Mouse (Mus musculus) urinary bladder, postnatal 10 days (tissue): Measurements from ENCODE around the gene Tns1.

Source experiments
- DNase-seq: peaks from one replicate; pipeline ENCODE4 v3.0.0; 2022; ENCODE audit warnings: low spot score

Gene Tns1

DNA sequence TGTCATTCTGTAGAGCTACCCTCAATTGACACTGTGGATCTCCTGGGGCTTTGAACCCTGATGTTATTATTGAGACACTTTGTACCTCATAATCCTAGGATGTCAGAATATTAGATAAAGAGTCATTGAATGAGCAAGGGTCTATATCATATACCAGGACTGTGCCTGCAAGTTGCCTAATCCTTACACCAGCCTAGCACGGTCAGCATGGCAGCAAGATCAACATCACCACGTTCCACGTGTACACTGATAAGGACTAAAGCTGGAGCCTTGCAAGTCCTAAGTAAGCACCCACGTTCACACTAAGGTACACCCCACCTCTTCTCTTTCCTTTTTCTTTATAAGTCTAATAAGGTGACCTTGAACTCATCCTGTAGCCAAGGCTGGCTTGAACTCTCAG, 65.5 kb downstream of the Tns1 start:
- no peak for DNase-seq

DNA sequence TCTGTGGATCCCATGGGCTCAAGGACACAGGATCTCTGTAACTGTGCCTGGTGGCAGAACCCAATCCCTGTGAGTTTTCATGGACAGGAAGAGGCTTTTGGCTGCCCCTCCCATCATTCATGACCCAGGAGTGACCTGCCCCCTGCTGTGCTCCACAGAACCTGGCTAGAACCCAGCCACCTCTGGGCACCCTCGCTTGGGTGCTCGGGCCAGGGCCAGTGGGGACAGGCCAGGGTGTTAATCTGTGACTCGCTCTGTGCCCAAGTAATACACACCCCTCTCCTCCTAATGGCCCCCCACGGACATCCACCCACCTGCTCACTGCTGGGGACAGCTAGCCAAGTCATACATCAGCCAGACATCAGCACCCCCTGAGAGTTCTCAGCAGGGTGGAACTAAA, 65.9 kb downstream of the Tns1 start:
- DNase-seq = no peak

DNA sequence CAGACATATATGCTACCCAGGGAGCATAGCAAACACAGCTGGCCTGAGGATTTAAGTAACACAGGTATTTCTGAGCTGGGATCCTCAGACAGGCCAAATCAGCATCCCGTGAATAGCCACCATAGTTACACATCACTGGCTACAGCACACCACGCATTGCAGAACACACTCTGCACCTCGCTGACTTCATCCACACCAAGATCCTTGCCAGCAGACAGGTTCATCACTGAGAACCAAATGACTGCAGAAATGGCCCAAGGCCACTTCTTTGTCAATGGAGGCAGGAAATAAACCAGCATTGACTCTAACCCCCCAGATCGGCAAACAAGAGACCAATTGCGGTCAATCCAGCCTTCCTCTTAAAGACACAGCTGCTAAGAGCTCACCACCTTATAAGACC, 66.7 kb downstream of the Tns1 start:
- no peak for DNase-seq

DNA sequence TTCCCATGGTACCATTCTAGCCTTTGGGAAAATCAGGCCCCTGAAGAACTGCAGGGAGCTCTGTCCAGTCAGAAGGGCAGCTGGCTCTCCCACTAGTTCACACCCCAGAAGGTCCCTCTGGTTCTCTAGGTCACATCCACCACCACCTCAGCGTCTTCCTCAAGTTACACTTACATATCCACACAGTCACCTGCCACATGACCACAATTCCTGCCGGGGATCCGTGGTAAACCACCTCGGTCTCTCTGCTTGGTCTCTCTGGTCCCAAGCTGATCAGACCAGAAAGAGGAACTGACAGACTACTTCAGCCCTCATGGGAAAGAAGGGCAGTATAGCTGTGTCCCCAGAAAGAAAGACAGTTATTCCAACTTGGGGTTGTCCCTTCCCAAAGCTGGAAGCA, 68.7 kb downstream of the Tns1 start:
- no peak for DNase-seq

DNA sequence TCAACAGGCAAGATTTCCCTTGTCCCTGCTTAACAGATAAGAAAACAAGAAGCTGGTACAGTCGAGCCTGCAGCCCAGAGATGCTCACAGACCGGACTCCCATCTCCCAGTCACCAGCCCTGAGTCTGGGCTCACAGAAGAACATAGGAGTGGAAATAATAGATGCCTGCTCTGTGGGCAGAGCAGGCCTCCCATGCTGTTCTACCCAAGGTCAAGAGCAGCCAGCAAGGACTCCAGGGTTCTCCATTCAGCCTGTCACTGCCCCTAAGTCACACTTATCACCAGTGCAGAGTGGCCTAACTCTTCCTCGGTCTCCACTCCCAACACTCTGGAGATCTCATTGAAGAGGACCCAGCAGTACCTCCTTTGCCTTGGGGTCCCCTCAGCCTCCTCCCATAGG, 69.8 kb downstream of the Tns1 start:
- DNase-seq = no peak

DNA sequence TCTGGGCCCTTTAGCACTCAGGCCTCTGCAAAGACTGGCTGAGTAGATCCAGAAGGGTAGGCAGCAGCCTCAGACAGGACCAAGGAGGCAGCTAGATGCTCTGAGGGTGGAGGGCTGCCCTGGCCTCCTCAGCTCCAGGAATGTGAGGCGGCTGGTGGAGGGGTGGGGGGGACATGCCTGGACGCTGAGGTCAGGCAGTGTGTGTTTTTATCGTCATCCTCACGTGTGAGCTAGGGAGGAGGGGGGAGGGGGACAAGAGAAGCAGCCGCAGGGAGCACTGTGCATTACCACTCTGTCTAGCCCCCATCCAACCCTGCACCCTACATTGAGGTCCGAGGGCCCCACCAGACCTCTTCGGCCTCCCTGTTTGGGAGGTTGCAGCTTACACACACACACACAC, 70.2 kb downstream of the Tns1 start:
- DNase-seq = no peak

DNA sequence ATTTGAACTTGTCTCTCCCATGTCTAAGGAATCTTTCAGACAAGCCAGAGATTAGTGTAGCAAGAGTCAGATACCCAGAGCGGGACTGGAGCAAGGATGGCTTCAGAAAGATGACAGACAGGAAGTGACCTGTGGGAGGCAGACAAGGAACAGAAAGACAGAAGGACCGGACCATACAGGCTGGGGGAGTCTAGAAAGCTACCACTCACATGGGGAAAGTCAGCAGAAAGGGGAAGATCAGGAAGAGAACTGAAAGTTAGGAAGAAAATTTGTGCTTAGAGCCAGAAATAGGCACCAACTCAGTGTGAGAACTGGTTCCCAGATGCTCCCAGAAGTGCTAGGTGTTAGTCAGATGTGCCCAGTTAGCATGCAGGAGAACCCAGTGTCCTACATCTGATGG, 71.2 kb downstream of the Tns1 start:
- no peak for DNase-seq

DNA sequence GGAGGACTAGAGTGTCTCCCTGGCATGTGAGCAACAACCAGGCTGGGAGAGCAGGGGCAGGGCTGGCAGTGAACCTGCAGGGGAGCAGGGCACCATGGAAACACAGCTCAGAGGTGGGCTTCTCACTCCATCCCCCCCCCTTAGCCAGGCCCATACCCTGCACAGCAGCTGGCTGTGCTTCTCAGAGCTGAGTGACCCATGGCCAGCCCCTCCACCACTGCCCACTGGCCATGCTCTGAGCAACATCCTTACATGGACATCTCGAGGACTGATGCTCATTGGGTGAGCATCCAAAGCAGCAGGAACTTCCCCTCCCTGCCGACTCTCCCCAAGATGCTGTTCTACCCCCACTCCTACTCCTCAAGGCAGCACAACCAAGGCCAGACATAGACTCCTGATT, 72.9 kb downstream of the Tns1 start:
- no peak for DNase-seq

DNA sequence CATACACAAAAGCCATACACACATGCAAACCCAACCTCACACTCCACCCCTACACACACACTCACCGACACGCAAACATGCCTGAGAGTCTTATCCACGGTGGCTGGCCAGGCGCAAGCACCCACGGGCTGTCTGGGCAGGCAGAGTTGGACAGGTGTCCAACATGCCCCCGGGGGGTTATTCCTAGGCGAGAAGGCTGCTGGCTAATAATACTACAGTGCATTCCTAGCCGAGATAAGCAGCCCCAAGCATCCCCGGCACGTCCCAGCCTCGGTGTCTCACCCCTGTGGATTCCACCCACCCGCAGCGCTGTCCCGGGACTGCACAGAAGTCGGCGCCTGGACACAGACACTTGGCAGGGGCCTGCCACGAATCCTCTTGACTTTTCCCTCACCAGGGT, 74.8 kb downstream of the Tns1 start:
- DNase-seq = no peak

DNA sequence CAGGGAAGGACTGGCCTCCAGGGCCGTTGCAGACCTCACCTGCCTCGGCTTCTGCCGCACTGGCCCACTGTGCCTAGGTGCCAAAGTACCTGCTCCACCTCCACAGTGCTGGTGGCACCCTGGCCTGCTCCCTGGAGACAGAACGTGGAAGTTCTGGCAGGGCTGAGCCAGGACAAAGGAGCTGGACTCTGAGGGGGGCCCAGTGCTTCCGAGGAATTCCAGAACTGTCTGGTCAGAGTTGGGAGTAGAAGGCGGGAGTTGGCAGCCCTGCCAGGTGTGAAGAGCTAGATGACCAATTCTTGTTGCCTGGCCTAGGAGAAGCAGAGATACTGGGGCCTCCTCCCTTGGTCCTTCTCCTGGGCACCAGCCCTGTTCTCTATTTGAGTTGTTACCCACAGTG, 76.5 kb downstream of the Tns1 start:
- DNase-seq = no peak

DNA sequence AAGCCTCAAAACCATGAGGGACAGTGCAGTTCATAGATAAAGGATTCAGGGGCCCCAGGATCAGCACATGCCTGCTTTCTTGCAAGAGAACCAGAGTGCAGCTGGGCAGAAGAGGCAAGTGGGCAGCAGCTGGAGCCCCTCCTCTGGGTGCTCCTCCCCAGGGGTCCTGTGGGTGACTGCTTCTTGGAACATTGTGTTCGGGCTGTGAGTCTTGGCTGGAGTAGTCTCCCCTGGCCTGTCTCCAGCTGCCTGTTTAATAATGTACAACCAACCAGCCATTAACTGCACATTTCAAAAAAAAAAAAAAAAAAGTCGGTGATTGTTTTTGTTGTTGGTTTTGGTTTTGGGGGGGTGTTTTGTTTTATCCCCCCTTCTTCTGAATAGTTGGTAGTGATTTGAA, 76.9 kb downstream of the Tns1 start:
- DNase-seq = no peak

DNA sequence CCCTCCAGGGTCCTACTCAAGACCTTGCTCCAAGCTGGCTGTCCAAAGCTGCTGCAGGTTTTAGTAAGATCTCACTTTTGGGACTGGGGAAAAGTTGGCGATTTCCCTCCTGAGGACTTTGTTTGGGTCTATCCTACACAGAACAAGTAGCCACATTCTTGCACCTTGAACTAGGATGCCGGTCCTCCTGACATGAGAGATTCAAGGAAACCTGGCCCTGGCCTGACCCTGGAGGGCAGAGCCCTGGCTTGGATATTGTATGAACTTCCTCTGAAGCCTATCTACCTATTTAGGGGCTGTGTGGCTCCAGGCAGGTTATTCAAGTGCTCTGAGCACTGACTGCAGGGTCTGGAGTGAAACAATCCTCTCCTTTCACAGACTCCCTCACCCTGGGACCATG, 79.2 kb downstream of the Tns1 start:
- DNase-seq = no peak

DNA sequence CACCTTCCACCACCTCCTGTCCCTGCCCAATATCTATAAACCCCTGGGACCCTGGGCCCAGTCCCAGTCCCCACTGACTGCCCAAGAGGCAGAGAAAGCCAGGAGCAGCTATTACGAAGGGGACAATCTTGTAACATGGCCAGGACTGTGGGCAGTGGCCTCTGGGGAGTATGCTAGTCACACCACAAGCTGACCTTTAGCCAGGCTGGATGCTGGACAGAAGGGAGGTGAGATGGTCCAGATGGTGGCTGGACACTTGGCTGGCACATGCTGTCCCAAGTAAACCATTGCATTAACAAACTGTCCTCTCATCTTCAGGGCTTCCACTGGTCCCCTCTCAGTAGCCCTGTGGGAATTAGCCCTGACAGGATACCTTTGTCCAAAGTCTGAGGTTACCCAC, 79.8 kb downstream of the Tns1 start:
- no peak for DNase-seq

DNA sequence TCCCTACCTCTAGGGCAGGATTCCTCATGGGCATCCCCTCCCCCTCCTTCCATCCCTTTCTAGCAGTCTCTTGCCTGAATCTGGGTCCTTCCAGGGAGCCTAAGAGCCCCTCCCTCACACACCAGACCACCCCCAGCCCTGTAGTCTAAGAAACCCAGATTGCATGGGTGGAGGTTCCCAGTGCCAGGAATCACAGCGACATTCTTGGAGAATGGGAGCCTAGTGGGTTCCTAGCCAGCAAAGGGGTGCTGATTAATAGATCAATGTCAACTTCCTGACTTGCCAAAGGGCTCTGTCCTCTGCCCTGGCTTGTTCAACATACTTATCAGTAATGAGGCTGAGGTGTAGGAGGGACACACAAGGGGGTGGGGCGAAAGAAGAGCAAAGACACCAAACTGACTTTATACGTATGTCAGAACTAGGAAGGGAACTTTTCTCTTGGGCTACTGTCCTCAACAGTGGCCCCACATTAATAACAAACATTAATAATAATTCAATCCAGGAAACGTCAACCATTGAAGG, 80.6 kb downstream of the Tns1 start:
- DNase-seq = no peak

DNA sequence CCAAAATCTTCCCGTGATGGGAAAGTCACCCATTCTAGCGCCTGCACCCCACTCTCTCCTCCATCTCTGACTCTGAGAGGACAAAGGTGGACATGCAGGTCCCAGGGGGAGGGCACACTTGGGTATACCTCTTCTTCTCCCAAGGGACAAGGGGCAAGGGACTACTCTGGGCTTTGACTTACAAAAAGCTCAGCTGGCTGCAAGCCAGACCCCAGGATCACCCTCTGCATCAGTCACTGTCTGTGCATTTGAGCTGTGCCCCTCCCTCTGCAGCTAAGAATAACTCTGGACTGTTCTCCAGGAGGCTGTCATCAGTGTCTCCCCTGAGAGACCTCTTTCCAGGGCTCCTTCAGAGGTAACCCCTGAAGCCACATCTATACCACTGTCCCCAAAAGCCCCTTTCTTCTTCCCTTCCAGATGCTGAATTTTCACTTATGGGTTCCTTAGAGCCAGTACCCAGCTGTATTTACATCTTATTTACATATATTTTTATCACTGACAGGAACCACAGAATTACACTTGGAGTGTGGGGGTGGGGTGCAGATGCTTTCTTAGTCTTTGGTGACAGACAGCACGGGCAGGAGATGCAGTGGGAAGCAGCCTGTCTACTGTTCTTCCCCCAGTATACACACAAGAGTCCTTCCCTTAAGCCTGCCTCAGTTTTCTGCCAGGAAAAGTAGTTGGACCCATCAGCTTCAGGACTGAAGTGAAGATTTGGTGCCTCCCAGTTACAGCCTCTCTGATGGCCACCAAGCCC, 81.4 kb downstream of the Tns1 start:
- DNase-seq = no peak

DNA sequence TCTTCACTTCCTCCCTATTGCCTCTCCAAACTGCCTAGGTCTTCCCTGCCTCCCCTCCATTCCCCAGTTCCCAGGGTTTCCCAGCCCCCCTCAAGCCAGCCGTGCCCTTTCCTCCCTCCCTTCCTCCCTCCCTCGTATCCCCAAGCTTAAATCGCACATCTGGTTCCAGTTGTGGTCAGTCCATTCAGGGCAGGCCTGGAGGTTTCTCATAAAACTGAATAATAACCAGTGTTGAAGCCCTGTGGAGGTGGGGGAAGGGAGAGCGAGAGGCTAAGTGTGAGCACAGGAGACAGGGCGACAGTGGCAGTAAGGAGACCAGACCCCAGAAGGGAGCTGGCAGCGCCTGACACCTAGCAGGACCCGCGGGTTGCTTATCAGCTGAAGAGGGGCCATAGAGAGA, 82.6 kb downstream of the Tns1 start:
- DNase-seq = no peak

DNA sequence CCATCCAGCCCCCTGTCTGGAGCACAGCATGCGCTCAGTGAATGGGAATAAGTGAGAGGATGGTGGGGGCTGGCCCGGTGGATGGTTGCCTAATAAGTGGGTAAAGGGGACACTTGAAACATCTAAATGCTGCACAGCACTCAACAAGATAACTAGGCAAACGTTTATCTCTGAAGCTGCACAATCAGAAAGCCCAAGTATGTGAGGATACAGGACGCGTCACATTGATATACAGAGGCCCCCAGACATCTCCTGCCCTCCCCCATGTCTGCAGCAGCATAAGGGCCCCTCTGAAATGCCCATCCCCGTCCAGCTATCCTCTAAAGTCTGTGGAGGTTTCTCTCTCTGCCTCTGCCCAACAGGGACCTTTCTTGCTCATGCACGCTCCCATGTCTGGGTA, 83.1 kb downstream of the Tns1 start:
- no peak for DNase-seq

DNA sequence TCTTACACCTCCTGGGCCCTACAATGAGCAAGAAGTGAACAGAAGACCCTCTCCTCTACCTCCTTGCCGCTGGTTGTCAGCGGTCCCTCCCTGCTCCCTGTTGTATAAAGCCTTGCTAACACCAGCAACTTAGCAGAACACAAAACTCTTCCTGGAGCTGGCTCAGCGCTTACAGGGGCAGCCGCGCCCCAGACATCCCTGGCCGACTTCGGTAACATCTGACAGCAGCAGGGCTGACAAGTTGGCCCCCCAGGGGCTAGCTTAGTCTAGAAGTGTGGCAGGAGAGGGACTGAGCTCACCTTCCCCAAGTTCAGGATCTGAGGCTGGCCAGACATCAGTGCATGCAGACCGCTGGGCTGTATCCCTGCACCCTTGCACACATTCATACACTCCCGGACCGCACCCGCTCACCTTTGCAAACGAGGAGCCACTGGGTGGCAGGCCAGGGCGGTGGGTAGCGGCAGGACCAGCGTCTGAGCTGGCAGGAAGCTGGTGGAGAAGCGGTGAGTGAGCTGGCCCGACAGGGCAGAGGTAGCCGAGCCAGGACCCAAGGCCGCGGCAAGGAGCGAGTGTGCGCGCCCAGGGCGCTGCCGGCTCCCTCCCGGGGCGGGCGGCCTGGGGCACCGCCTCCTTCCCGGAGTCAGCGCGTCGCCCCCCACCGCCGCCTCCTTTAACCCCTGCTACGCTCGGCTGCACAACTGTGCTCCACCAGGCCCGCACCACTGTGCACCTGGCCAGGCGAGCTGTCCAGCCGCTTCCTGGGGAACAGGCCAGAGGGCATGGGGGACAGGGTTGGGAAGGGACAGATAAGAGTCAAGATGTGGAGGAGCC, 87.5 kb downstream of the Tns1 start:
- no peak for DNase-seq

DNA sequence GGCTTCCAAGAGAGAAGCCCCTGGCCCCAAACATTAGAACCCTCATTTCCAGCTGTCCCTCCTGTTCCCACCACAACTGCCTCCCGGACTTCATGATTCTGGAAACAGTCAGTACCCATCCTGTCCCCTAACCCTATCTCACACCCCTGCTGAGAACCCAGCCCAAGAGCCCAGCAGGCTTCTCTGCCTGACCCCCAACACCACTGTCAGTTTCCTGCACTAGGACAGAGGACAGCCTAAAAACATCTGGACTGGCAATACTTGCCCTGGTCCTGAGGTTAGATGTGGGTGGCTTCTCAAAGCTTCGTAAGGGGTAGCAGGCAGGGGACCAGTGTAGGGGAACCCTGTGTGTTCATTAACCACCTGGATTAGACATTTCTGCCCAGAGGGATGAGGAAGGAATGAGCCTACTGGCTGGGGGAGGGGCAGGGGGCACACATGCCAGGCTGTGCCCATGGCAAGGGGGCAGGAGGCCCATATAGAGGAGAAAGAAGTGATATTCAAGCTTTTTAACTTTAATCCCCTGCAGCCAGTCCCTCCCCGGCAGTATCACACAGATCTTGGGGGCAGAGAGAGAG, 88.2 kb downstream of the Tns1 start:
- DNase-seq = no peak

DNA sequence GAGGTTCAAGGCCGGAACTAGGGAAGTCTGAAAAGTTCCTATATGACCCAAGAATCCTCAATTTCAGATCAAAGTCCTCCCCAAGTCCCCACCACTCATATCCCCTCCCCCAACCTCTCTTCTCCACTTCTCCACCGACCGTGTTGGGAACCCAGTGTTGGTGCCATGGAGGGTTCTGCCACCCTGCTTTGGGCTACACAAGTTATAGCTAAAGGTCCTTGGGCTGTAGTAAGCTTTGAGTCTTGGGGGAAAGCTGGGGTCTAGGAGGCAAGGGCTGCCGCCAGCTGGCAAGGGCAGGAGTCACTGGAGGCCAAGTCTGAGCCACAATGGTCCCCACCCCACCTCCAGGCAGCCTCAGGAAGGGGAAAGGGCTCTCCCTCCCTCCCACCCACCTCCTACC, 88.8 kb downstream of the Tns1 start:
- DNase-seq = no peak

DNA sequence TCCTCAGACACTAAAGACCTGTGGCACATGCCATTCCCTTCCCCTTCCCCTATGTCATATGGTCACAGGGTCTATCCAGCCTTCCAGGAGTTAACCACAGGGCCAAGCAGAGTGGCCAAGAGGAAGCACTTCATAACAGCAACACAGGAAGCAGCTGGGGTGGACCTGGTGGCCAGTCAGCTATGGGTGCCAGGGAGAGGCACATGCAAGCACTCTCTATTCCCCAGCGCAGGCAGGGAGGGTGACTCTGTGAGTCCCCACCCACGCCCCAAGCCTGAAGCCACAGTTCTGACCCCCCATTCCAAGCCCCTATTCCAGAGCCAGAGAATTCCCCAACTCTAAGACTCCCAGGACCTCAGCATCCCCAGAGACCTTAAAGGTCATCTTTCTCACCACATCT, 89.5 kb downstream of the Tns1 start:
- DNase-seq = no peak

DNA sequence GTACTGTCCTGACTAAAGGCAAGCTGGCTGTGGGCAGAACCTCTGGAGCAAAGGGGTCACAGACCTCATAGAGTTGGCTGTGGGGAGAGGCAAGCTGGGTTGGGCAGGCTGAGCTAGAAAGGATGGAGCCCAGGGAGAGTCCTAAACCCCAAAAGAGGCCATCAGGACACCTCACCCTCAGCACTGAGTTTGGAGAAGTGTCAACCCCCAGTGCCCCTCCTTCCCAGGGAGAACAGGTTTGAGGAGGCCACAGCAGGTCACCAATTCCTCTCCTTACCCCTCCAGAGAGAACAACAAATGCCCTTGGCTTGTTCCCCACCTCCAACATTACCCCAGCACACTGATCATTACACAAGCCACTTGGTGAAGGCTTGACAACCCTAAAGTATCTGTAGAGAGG, 90.0 kb downstream of the Tns1 start:
- no peak for DNase-seq

DNA sequence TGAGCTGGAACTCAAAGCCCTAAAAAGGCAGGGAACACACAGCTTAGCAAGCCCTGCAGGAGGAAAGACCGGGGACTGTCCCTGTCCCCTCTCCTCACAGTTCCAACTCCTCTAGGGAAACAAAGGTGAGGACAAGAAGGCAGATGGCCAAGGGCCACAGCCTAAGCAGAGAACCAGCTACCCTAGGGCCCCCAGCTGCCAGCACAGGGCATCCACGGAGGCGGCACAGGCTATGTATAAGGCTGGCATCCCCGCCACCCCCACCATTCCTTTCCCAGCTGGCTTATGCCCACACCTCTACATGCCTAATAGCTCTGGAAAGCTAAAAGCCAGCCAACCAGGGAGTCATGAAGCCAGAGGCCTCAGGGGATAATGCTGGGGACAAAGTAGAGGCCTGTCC, 90.8 kb downstream of the Tns1 start:
- no peak for DNase-seq
